Mouse (Mus musculus) limb, embryonic 15.5 days (tissue): ENCODE measurements around the gene Gm614. TPM values are rescaled to one million over a fixed set of nuclear protein-coding genes. Genes with fewer than 3 reads are reported as not detected.

Experiments used
- ATAC-seq: fragments of 200-750 bp; cut with Nextera tagmentation; 2 replicates; pipeline ENCODE4 v1.8.0; 2017; ENCODE audit warnings: low read depth, moderate TSS enrichment; ENCODE audit not compliant: insufficient number of reproducible peaks, low FRiP score, low TSS enrichment
- H3K27ac ChIP-seq: fragments of 300-500 bp; sonication (generic); 2 replicates; pipeline ENCODE4 v1.5.1; 2015; ENCODE audit warnings: moderate library complexity, mild to moderate bottlenecking, inconsistent platforms
- H3K27me3 ChIP-seq: fragments of 300-500 bp; sonication (generic); 2 replicates; pipeline ENCODE4 v1.6.1; 2015; ENCODE audit warnings: inconsistent platforms
- H3K36me3 ChIP-seq: fragments of 300-500 bp; sonication (generic); 2 replicates; pipeline ENCODE4 v1.6.1; 2015; ENCODE audit warnings: inconsistent platforms
- H3K4me1 ChIP-seq: fragments of 300-500 bp; sonication (generic); 2 replicates; pipeline ENCODE4 v1.6.1; 2015; ENCODE audit warnings: inconsistent platforms
- H3K4me2 ChIP-seq: fragments of 300-500 bp; sonication (generic); 2 replicates; pipeline ENCODE4 v1.6.1; 2015; ENCODE audit warnings: mild to moderate bottlenecking, inconsistent platforms
- H3K4me3 ChIP-seq: fragments of 300-500 bp; sonication (generic); 2 replicates; pipeline ENCODE4 v1.5.1; 2015; ENCODE audit warnings: mild to moderate bottlenecking, inconsistent platforms
- H3K9ac ChIP-seq: fragments of 300-500 bp; sonication (generic); 2 replicates; pipeline ENCODE4 v1.6.1; 2015; ENCODE audit warnings: inconsistent platforms
- H3K9me3 ChIP-seq: fragments of 300-500 bp; sonication (generic); 2 replicates; pipeline ENCODE4 v1.6.1; 2016; ENCODE audit warnings: inconsistent platforms
- WGBS: fragments of 180-500 bp; shearing (Covaris S2); methylation state at CpG from one replicate; pipeline ENCODE4 v1.1.7; 2015; 5-methylcytosine and 5-hydroxymethylcytosine counted together
- polyA plus RNA-seq: library from polyadenylated mRNA; unstranded; fragments of >200 nt; fragmentation: Nextera tagmentation; extraction: Ambion mirVana; gene quantifications from 2 replicates; pipeline ENCODE4 v1.2.1, GENCODE M21; 2015

Gene Gm614
- not detected in 2 replicates for polyA plus RNA-seq

DNA sequence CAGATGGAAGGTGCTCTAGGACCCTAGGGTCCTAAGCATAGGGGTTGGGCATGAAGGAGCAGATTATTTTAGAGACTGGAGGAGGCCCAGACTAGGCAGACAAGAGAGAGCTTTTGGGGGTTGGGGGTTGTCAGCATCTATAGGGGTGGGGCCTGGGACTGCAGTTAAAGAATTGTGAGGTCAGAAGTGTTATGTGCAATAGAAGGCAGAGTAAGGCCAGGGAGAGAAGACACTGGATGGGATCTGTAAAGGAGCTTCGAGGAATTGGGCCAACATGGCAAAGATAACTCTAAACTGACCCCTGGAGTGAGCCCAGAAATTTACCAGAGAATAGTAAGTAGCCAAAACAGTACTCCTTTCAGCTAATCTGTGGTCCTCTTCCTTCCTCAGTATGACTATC lies at the start of gene Gm614:
TSS of gene Gm614 (minus strand) at position 101 of the 400 bp plus-strand sequence.
- H3K4me1 ChIP-seq: peaks cover 9% of the 10 kb centered on the region
- no peak within 1 kb of the TSS for H3K9ac ChIP-seq
- H3K36me3 ChIP-seq: no peaks in the 10 kb centered on the region
- H3K27ac ChIP-seq: no peak within 1 kb of the TSS
- no peak within 1 kb of the TSS for H3K4me2 ChIP-seq
- no peaks in the 10 kb centered on the region for H3K9me3 ChIP-seq
- H3K27me3 ChIP-seq: peaks cover 7% of the 10 kb centered on the region; the same call in 1 of the 2 replicates
- WGBS: 94% methylated on average over 1 of the region's 1 CpGs
- ATAC-seq: no peak
- H3K4me3 ChIP-seq: no peak within 1 kb of the TSS

DNA sequence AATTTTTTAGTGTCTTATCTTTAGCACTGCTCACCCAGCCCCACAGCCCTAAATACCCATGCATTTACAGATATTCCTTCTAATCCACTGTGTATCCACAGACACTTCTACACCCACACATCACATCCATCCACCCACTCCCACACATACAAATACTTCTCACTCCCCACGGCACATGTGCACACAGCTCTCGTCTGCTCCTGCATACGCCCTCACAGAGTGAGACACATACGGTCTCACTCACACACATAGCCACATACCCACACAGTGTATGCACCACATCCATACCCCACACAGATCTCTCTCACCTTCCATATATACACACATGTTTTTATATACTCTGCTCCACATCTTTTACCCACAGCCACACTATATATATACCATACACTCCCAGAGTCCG lies 45.5 kb upstream of the Gm614 start:
- H3K9ac ChIP-seq: no peak overlapping the region
- H3K36me3 ChIP-seq: no peaks in the 10 kb centered on the region
- H3K4me1 ChIP-seq: no peaks in the 10 kb centered on the region
- no peak overlapping the region for H3K4me2 ChIP-seq
- no peak overlapping the region for H3K4me3 ChIP-seq
- H3K27me3 ChIP-seq: peaks cover 6% of the 10 kb centered on the region; the same call in 1 of the 2 replicates
- no peak overlapping the region for H3K27ac ChIP-seq
- no peak for ATAC-seq
- WGBS: 89% methylated on average over 5 of the region's 5 CpGs
- H3K9me3 ChIP-seq: no peaks in the 10 kb centered on the region

GRCm38 (mm10) chrX:101304646-101305045 lies 40.9 kb upstream of the Gm614 start:
- WGBS: 53% methylated on average over 2 of the region's 2 CpGs
- no peak for ATAC-seq
- Histone ChIP-seq H3K36me3 (no peaks in the 10 kb centered on the region), H3K27me3 (peaks cover 19% of the 10 kb centered on the region; the same call in 1 of the 2 replicates), H3K4me3 (no peak overlapping the region), H3K9ac (no peak overlapping the region), H3K4me1 (peaks cover 13% of the 10 kb centered on the region), H3K4me2 (no peak overlapping the region), H3K27ac (no peak overlapping the region), H3K9me3 (no peaks in the 10 kb centered on the region)

- Histone ChIP-seq H3K4me2 (no peak overlapping the region; the same call in 1 of the 2 replicates), H3K36me3 (peaks cover 9% of the 10 kb centered on the region; the same call in 1 of the 2 replicates), H3K9me3 (no peaks in the 10 kb centered on the region), H3K4me3 (no peak overlapping the region), H3K9ac (no peak overlapping the region), H3K27me3 (peaks cover 20% of the 10 kb centered on the region; the same call in 1 of the 2 replicates), H3K27ac (no peak overlapping the region), H3K4me1 (peaks cover 13% of the 10 kb centered on the region)
- no peak for ATAC-seq
- 79% methylated on average over 9 of the region's 9 CpGs for WGBS
Observed at GRCm38 (mm10) chrX:101301654-101302053, 37.9 kb upstream of the Gm614 start.

- Histone ChIP-seq H3K4me1 (peaks cover 13% of the 10 kb centered on the region), H3K9ac (no peak overlapping the region)
- ATAC-seq: no peak
Observed at GRCm38 (mm10) chrX:101300427-101301030, 36.7 kb upstream of the Gm614 start.

DNA sequence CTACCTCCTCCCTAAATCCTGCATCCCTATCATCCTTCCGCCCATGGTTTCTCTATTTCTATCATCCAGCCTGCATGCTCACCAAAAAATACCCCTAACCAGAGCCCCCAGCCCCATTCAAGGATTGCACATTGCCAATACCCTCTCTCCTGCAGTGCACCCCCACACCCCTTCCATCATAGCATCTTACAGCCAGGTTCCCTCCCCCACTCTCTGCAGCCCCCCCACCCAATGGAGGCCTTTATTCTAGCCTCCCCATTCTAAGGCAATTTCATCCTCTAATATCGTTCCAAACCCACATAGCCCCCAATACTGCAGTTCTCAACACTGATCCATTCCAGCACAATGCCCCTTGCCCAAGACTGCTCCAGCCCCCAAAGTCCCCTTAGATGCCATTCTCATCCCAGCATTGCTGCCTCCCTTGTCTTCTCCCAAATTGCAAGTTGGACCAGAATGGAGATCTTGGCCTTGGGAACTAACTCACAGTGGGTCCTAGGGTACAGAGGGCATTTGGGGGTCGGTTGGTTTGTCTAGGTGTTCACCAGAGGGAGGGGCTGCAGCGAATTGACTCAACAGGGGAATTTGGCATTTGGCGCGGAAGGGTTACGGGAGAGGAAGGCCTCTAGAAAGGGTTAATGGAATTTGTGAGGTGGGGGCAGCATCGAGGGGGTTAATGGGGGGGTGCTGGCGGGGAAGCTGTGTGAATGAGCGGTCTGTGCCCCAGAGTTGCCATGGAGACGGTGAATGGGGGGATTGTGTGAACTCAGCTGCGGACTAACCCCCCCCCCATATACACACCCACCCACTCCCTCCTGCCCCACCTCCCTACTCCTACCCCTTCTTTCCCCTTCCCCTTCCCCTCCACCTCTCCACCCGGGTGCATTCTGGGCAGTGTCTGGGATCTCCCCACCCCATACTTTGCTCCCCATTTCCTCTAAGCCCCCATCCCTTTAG lies 36.0 kb upstream of the Gm614 start:
- peak overlapping the region; percentile 74 for H3K27ac ChIP-seq

More at GRCm38 (mm10) chrX:101300427-101301030, 36.7 kb upstream of the Gm614 start:
- H3K27ac ChIP-seq: peak overlapping the region; percentile 47; the same call in 1 of the 2 replicates
- WGBS: 30% methylated on average over 13 of the region's 13 CpGs
- H3K4me3 ChIP-seq: peak overlapping the region; percentile 43
- H3K4me2 ChIP-seq: peak overlapping the region; percentile 39
- peaks cover 10% of the 10 kb centered on the region; the same call in 1 of the 2 replicates for H3K36me3 ChIP-seq
- H3K9me3 ChIP-seq: no peaks in the 10 kb centered on the region
- peaks cover 17% of the 10 kb centered on the region; the same call in 1 of the 2 replicates for H3K27me3 ChIP-seq

GRCm38 (mm10) chrX:101299055-101299454 lies 35.3 kb upstream of the Gm614 start, which contains the start of gene Nlgn3:
TSS of gene Nlgn3 (plus strand) at chrX:101299168.
- Histone ChIP-seq H3K9ac (no peak within 1 kb of the TSS), H3K4me3 (peak within 1 kb of the TSS; percentile 43), H3K4me2 (peak within 1 kb of the TSS; percentile 39), H3K27me3 (peaks cover 20% of the 10 kb centered on the region), H3K36me3 (peaks cover 14% of the 10 kb centered on the region; the same call in 1 of the 2 replicates), H3K4me1 (peaks cover 13% of the 10 kb centered on the region), H3K27ac (peak within 1 kb of the TSS; percentile 74), H3K9me3 (no peaks in the 10 kb centered on the region)
- ATAC-seq: 0 out of 2 replicates have a peak, but pooled peaks have one; percentile 46
- 26% methylated on average over 12 of the region's 24 CpGs for WGBS

More for the DNA sequence above, 36.0 kb upstream of the Gm614 start:
- 35% methylated on average over 9 of the region's 13 CpGs for WGBS
- ATAC-seq: peak; percentile 70
- Histone ChIP-seq H3K4me3 (peak overlapping the region; percentile 43), H3K9ac (no peak overlapping the region), H3K36me3 (peaks cover 14% of the 10 kb centered on the region; the same call in 1 of the 2 replicates), H3K4me1 (peaks cover 13% of the 10 kb centered on the region), H3K4me2 (peak overlapping the region; percentile 39), H3K9me3 (no peaks in the 10 kb centered on the region), H3K27me3 (peaks cover 20% of the 10 kb centered on the region)

DNA sequence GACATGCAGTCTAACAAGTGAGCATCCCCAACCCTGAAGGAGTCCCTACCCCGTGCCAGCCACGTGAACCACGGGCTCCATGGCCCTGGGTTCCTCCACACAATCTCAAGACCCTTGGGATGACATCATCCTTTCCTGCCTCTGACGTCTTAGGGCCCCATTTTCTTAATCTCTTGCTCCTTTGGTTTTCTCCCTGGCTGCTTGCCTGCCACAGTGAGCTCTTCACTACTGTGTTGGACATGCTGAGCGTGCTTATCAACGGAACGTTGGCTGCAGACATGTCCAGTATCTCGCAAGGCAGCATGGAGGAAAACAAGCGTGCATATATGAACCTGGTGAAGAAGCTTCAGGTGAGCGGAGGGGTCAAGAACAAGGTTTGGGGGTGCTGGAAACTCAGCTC lies 26.3 kb upstream of the Gm614 start:
- no peaks in the 10 kb centered on the region for H3K4me1 ChIP-seq
- no peak overlapping the region for H3K27ac ChIP-seq
- H3K36me3 ChIP-seq: peaks cover 75% of the 10 kb centered on the region
- no peaks in the 10 kb centered on the region for H3K9me3 ChIP-seq
- H3K4me2 ChIP-seq: no peak overlapping the region
- WGBS: 88% methylated on average over 10 of the region's 10 CpGs
- H3K9ac ChIP-seq: no peak overlapping the region
- H3K27me3 ChIP-seq: peaks cover 8% of the 10 kb centered on the region
- H3K4me3 ChIP-seq: no peak overlapping the region
- no peak for ATAC-seq

DNA sequence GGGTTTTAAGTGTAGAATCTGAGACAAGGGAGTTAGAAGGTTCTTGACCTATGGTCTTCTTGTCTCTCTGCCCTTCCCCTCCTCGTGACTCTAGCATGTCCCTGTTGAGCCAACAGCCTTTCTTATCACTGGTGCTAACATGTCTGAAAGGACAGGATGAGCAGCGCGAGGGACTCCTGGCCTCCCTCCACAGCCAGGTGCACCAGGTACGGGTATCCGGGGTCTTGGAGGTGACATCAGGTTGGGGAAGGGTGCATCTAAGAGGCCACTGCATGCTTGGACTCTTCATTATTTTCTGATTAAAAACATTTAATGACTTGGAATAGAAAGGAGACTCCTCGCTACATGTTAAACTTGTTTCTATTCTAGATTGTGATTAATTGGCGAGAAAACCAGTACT lies 25.2 kb upstream of the Gm614 start:
- Histone ChIP-seq H3K27me3 (peaks cover 3% of the 10 kb centered on the region; the same call in 1 of the 2 replicates), H3K27ac (no peak overlapping the region), H3K9me3 (no peaks in the 10 kb centered on the region), H3K36me3 (peaks cover 76% of the 10 kb centered on the region), H3K4me1 (no peaks in the 10 kb centered on the region), H3K9ac (no peak overlapping the region), H3K4me3 (no peak overlapping the region), H3K4me2 (no peak overlapping the region)
- ATAC-seq: no peak
- 90% methylated on average over 7 of the region's 7 CpGs for WGBS

- Histone ChIP-seq H3K27me3 (peaks cover 3% of the 10 kb centered on the region; the same call in 1 of the 2 replicates), H3K9ac (no peak overlapping the region), H3K4me2 (no peak overlapping the region), H3K27ac (no peak overlapping the region), H3K4me1 (no peaks in the 10 kb centered on the region), H3K36me3 (peaks cover 76% of the 10 kb centered on the region), H3K4me3 (no peak overlapping the region), H3K9me3 (no peaks in the 10 kb centered on the region)
- 79% methylated on average over 6 of the region's 6 CpGs for WGBS
- ATAC-seq: no peak
Observed at GRCm38 (mm10) chrX:101288432-101288831, 24.6 kb upstream of the Gm614 start.

DNA sequence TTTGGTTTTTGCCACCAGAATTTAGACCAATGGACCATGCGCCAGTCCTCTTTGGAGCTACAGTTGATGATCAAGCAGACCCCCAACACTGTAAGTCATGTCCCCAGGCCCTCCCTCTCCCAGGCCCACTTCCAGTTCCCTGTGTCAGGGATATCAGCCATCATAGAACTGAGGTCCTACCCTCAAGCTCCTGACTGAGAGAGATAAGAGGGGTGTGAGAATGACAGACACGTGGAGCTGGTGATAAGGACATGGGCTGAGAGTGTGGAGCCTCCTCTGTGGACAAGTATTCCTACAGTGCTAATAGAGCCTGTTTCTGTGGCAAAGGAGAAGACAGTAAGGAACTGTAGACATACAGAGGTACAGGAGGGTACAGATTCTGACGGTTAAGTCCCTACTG lies 23.8 kb upstream of the Gm614 start:
- H3K4me1 ChIP-seq: no peaks in the 10 kb centered on the region
- peaks cover 76% of the 10 kb centered on the region for H3K36me3 ChIP-seq
- no peaks in the 10 kb centered on the region for H3K9me3 ChIP-seq
- peaks cover 3% of the 10 kb centered on the region; the same call in 1 of the 2 replicates for H3K27me3 ChIP-seq
- no peak overlapping the region for H3K4me2 ChIP-seq
- WGBS: 90% methylated on average over 3 of the region's 3 CpGs
- no peak overlapping the region for H3K27ac ChIP-seq
- ATAC-seq: no peak
- no peak overlapping the region for H3K4me3 ChIP-seq
- H3K9ac ChIP-seq: no peak overlapping the region
